Mouse (Mus musculus) heart, adult 2 months (tissue): Measurements from ENCODE around the gene Nmnat2. TPM values are rescaled to one million over a fixed set of nuclear protein-coding genes. Genes with fewer than 3 reads are reported as not detected.

ENCODE experiments used
- DNase-seq, 2 experiments: peaks; one replicate each; pipeline ENCODE4 v3.0.0; 2021
- H3K27ac ChIP-seq: fragments of 200-600 bp; 2 replicates; pipeline ENCODE4 v1.8.1; 2022
- H3K27me3 ChIP-seq: fragments of 200-500 bp; 2 replicates; pipeline ENCODE4 v1.6.1; 2012; ENCODE audit warnings: mild to moderate bottlenecking, low read length, inconsistent platforms, mixed read lengths; ENCODE audit not compliant: control insufficient read depth, insufficient read depth
- H3K36me3 ChIP-seq: fragments of 200-500 bp; 2 replicates; pipeline ENCODE4 v1.6.1; 2012; ENCODE audit warnings: low read length, inconsistent platforms; ENCODE audit not compliant: control insufficient read depth, insufficient read depth
- H3K4me1 ChIP-seq: fragments of 200-500 bp; 2 replicates; pipeline ENCODE4 v1.6.1; 2011; ENCODE audit warnings: low read length; ENCODE audit not compliant: control insufficient read depth, insufficient read depth
- H3K4me3 ChIP-seq: fragments of 200-600 bp; 2 replicates; pipeline ENCODE4 v1.8.1; 2022
- H3K79me2 ChIP-seq: fragments of 200-500 bp; replicated peaks from 2 replicates; pipeline ENCODE4 v1.6.1; 2012; ENCODE audit warnings: mild to moderate bottlenecking, inconsistent platforms, low read length, moderate library complexity, mixed read lengths; ENCODE audit not compliant: control insufficient read depth, insufficient read depth
- H3K9ac ChIP-seq: fragments of 200-500 bp; 2 replicates; pipeline ENCODE4 v1.6.1; 2012; ENCODE audit warnings: low read depth, mild to moderate bottlenecking, control low read depth, inconsistent platforms, low read length, mixed read lengths
- CTCF ChIP-seq: fragments of 200-600 bp; IDR thresholded peaks from 2 replicates; pipeline ENCODE4 v1.8.1; 2022; ENCODE audit warnings: antibody characterized with exemption, mild to moderate bottlenecking, moderate library complexity
- EP300 ChIP-seq: fragments of 200-500 bp; IDR thresholded peaks from 2 replicates; pipeline ENCODE4 v1.6.1; 2011; ENCODE audit warnings: low read depth, low read length, control low read depth; ENCODE audit not compliant: insufficient read depth
- POLR2A ChIP-seq: fragments of 200-500 bp; IDR thresholded peaks from 2 replicates; pipeline ENCODE4 v1.6.1; 2011; ENCODE audit warnings: mild to moderate bottlenecking, low read depth, low read length, control low read depth; ENCODE audit not compliant: insufficient read depth
- WGBS: fragments of 180-500 bp; shearing (Covaris S2); methylation state at CpG from one replicate; pipeline ENCODE4 v1.1.7; 2018; 5-methylcytosine and 5-hydroxymethylcytosine counted together
- intact Hi-C: fragments of 180-260 bp; cut with DNase I; formaldehyde crosslinking; loops from one replicate; pipeline ENCODE4 v1.15.1; 2025
- polyA plus RNA-seq: library from polyadenylated mRNA; depleted of rRNA; stranded (reverse); fragments of >200 nt; gene quantifications from 2 replicates; pipeline ENCODE4 v1.2.3, GENCODE M21; 2012
- total RNA-seq, 2 experiments: library from RNA; stranded (reverse); gene quantifications; 2 replicates each; pipeline ENCODE4 v1.2.3; 2021

Gene Nmnat2
- total and polyA plus RNA-seq, 3 experiments = 0.29 to 0.89 (median 0.66) TPM

DNA sequence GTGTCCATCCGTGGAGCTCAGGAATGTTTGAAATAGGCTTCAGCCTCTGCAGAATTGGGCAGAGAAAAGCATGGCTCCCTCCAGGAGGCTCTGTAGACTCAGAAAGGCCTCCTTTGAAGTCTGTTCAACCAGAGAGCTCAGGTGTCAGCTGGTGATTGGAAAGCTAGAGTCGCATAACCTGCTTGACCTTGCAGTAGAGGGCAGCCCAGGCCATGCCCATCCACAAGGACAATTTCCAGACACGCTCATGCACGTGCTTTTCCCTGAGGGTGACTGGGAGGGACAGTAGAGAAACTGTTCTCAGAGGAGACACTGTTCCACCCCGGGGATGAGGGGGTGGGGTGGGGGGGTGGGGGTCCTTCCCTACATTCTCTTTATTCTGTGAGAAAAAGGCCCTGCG lies 76.6 kb downstream of the Nmnat2 start:
- no peaks in the 10 kb centered on the region for H3K79me2 ChIP-seq
- peaks cover 2% of the 10 kb centered on the region; the same call in 1 of the 2 replicates for H3K4me1 ChIP-seq
- 70% methylated on average over 6 of the region's 6 CpGs for WGBS
- DNase-seq = no peak
- H3K36me3 ChIP-seq = no peaks in the 10 kb centered on the region
- no peak for TF ChIP-seq POLR2A
- TF ChIP-seq EP300 = no peak
- no peak for TF ChIP-seq CTCF
- no peak overlapping the region for H3K9ac ChIP-seq
- no peaks in the 10 kb centered on the region for H3K27me3 ChIP-seq
- H3K4me3 ChIP-seq = no peak overlapping the region
- intact Hi-C loops = no loop called here
- no peak overlapping the region for H3K27ac ChIP-seq

DNA sequence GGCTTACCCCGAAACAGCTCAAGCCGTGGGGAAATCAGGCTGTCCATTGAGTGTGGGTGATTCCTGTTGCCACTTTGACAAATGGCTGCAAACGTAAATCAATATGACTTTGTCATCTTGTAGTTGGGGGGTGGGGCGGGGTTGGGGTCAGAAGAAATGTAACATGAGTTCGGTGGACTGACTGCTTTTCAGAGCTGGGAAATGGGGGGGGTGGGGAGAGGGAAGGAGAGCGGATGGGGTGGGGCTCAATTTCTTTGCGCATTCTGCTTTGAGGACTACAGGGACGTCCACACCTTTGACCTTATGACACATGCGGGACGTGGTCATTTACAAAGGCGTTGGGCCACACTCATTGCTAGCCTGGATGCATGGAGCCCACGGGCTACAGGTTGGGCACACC lies 77.2 kb downstream of the Nmnat2 start:
- Histone ChIP-seq H3K4me3 (no peak overlapping the region), H3K27me3 (no peaks in the 10 kb centered on the region), H3K4me1 (peaks cover 2% of the 10 kb centered on the region; the same call in 1 of the 2 replicates), H3K36me3 (no peaks in the 10 kb centered on the region), H3K79me2 (no peaks in the 10 kb centered on the region), H3K27ac (no peak overlapping the region), H3K9ac (no peak overlapping the region)
- WGBS = 85% methylated on average over 12 of the region's 12 CpGs
- TF ChIP-seq CTCF (no peak), EP300 (no peak), POLR2A (no peak)
- intact Hi-C loops = no loop called here
- DNase-seq = no peak

DNA sequence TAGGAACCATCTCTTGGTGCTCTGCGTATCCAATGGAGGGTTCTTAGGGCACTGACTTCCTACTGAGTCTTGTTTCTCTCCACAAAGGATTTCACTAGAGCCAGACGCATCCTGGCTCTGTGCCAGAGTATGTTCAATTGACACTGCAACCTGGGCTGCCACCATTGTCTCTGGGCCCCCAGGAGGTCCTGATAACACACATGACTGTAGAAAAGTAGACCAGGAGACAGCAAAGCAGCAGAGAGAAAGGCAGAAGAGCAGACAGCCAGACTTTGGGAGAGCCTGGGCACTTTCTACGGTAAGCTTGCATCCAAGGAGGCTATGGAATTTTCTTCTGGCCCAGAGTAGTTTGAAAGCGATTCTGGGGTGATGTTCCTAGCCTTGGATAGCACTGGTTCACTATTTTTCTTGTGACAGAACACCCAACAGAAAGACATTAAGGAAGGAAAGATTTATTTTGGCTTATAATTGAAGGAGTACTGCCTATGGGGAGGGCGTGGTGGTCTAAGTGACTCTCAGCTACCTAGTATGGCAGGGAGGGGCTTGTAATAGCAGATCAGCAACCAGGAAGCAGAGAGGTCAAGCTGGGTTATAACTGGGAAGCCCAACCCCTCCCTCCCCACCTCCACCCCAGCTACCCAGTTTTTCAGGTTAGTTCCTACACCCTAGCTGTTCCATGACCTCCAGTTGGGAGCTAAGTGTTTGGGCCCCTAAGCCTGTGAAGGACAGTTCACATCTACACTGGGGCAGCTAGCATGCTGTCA lies 78.5 kb downstream of the Nmnat2 start:
- H3K27me3 ChIP-seq = no peaks in the 10 kb centered on the region
- no peaks in the 10 kb centered on the region for H3K36me3 ChIP-seq
- no peak overlapping the region for H3K4me3 ChIP-seq
- H3K4me1 ChIP-seq = peaks cover 2% of the 10 kb centered on the region; the same call in 1 of the 2 replicates
- intact Hi-C loops = no loop called here
- WGBS = 63% methylated on average over 5 of the region's 5 CpGs
- H3K79me2 ChIP-seq = no peaks in the 10 kb centered on the region
- no peak overlapping the region for H3K27ac ChIP-seq
- TF ChIP-seq CTCF (no peak), POLR2A (no peak), EP300 (no peak)
- no peak for DNase-seq
- no peak overlapping the region for H3K9ac ChIP-seq

DNA sequence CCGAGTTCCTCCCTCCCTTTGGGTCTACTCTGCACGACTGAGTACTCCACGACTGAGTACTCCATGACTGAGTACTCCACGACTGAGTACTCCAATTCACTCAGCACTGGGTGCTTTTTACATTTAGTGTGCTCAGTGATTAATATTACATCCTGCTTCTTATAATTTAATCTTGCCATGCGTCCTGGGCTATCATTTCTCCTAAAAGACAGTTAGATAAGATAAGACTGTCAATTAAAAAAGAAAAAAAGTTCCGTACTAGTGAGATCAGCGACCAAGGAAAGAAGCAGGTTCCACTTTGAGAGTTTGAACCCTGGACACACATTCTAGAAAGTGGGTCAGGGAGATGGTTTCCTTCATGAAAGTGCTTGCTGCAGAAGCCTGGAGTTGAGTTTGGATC lies 79.3 kb downstream of the Nmnat2 start:
- DNase-seq = no peak
- peaks cover 2% of the 10 kb centered on the region; the same call in 1 of the 2 replicates for H3K4me1 ChIP-seq
- 51% methylated on average over 7 of the region's 7 CpGs for WGBS
- no peak overlapping the region for H3K4me3 ChIP-seq
- no peak for TF ChIP-seq EP300
- no peak for TF ChIP-seq POLR2A
- TF ChIP-seq CTCF = no peak
- H3K27ac ChIP-seq = no peak overlapping the region
- no peaks in the 10 kb centered on the region for H3K36me3 ChIP-seq
- intact Hi-C loops = no loop called here
- no peaks in the 10 kb centered on the region for H3K79me2 ChIP-seq
- no peak overlapping the region for H3K9ac ChIP-seq
- no peaks in the 10 kb centered on the region for H3K27me3 ChIP-seq

GRCm38 (mm10) chr1:153035328-153035944 lies 80.6 kb downstream of the Nmnat2 start:
- H3K4me3 ChIP-seq = no peak overlapping the region
- no peak overlapping the region for H3K27ac ChIP-seq
- TF ChIP-seq EP300 (no peak), CTCF (peak; percentile 86)
- peak; percentile 29 to 53 for DNase-seq
- H3K79me2 ChIP-seq = no peaks in the 10 kb centered on the region
- intact Hi-C loops = no loop called here
- H3K27me3 ChIP-seq = no peaks in the 10 kb centered on the region
- H3K9ac ChIP-seq = no peak overlapping the region
- no peaks in the 10 kb centered on the region for H3K36me3 ChIP-seq
- WGBS = 43% methylated on average over 6 of the region's 6 CpGs
- peaks cover 2% of the 10 kb centered on the region for H3K4me1 ChIP-seq
